Mouse (Mus musculus) CD4-positive, CD25-positive, alpha-beta regulatory T cell, adult 4 months (primary cell): ENCODE data around the gene Fbxo7. TPM values are rescaled to one million over a fixed set of nuclear protein-coding genes. Genes with fewer than 3 reads are reported as not detected.

Experiments
- ATAC-seq: one replicate; pipeline ENCODE4 v1.8.0; 2017
- polyA plus RNA-seq, 2 experiments: library from polyadenylated mRNA; unstranded; fragments of 100-300 nt; shearing (Covaris generic); gene quantifications; one replicate each; pipeline ENCODE4 v1.2.1; 2017

Gene Fbxo7
- polyA plus RNA-seq, 2 experiments from 2014 or later, result 44.9 to 46.2 TPM

DNA sequence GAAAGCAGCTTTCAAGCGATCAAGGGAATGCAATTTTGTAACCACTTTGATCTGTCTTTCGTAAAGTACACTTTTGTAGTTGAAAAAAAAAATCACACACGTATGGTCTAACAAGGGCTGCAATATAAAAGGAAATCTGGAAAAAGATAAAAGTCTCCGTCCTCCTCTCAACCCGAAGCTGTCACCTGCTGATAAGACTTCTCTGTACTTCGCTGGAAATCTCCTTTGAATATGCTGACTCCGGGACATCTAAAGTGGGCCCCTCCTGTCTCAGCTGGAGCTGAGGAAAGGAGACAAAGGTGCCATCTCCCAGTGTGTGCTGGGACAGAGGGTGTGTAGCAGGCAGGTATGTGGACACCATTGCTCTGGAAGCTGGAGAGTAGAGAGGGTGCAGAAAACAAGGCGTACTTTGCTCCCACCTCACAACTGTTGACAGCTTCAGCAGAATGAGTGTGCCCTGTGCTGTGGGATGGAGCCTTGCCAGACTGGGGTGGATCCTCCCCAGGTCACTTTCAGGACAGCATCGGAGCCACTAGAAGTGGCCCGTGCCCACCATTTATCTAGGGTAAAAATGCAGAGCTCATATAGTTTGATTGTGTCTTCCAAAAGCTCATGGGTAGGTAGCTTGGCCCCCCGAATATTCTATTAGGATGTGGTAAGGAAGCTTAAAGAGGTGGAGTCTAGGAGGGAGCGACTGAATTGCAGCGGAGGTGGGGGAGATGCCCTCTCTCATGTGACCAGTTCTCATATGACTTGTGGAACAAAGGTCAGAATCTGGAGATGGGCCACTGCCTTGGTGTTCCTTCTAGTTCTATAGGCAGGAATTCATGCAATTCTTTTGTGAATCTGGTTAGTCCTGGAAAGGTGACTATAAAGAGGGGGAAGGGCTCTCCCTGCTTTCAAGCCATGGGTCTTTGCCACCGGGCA is 71.6 kb downstream of the Fbxo7 start:
- no peak for ATAC-seq

GRCm38 (mm10) chr10:86098363-86098762 is 76.6 kb downstream of the Fbxo7 start:
- no peak for ATAC-seq

DNA sequence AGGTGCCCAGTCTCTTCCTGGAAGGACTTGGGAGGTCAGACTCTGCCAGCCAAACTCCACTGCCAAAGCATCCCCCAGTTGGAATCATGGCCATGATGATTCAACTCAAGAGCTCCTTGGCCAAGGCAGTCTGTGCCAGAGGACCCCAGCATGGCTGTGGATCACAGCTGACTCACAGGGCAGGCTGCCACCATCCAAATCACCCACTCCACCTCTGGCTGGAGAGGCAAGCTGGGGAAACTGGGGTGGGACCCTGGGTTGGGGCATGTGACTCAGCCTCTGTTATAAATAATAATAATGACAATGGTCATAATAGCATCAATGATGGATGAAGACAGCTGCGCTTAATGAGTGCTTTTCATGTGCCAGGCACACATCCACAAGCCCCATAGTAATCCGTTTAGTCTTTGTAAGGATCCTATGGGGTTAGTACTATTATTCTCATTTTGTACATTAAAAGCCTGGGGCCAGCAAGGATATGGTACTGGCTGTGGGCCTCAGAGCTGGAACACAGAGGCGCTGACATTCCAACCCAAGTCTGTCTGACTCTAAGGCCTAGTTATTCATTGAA is 78.6 kb downstream of the Fbxo7 start:
- no peak for ATAC-seq

Other genes starting within 250 kb of the Fbxo7 start
- 10 to 100 TPM; 42.2 to 45.5 TPM for gene Pwp1, start 192.5 kb upstream of the Fbxo7 start, polyA plus RNA-seq
- gene Prdm4, start 104.8 kb upstream of the Fbxo7 start, polyA plus RNA-seq, result 1 to 10 TPM; 4.4 to 7.7 TPM
- under 1 TPM in 1 of 2 experiments, not detected in 1; 0.50 TPM for gene Ascl4, start 94.3 kb upstream of the Fbxo7 start, polyA plus RNA-seq
- gene Rtcb, start 64.1 kb upstream of the Fbxo7 start, polyA plus RNA-seq, result 100 to 1,000 TPM; 169 to 193 TPM
- not detected for gene Bpifc, start 10.1 kb upstream of the Fbxo7 start, polyA plus RNA-seq